Mouse (Mus musculus) liver, embryonic 12.5 days (tissue): ENCODE results near the gene Gm7030. TPM values are rescaled to one million over a fixed set of nuclear protein-coding genes. Genes with fewer than 3 reads are reported as not detected.
"Not testable (repeated sequence)": the region's sequence is repeated elsewhere in the genome, so short reads cannot be mapped to it uniquely, and the experiment has no call there.

Experiments used
- ATAC-seq: fragments of 200-750 bp; cut with Nextera tagmentation; 2 replicates; pipeline ENCODE4 v1.8.0; 2017; ENCODE audit warnings: moderate number of reproducible peaks, mild to moderate bottlenecking, moderate library complexity
- H3K27ac ChIP-seq: fragments of 300-500 bp; sonication (generic); 2 replicates; pipeline ENCODE4 v1.5.1; 2016; ENCODE audit warnings: mild to moderate bottlenecking
- H3K27me3 ChIP-seq: fragments of 300-500 bp; sonication (generic); replicated peaks from 2 replicates; pipeline ENCODE4 v1.6.1; 2016; ENCODE audit warnings: mild to moderate bottlenecking, moderate library complexity
- H3K36me3 ChIP-seq: fragments of 300-500 bp; sonication (generic); 2 replicates; pipeline ENCODE4 v1.6.1; 2016; ENCODE audit warnings: mild to moderate bottlenecking, moderate library complexity
- H3K4me1 ChIP-seq: fragments of 300-500 bp; sonication (generic); 2 replicates; pipeline ENCODE4 v1.6.1; 2016
- H3K4me2 ChIP-seq: fragments of 300-500 bp; sonication (generic); 2 replicates; pipeline ENCODE4 v1.6.1; 2016; ENCODE audit warnings: mild to moderate bottlenecking, moderate library complexity
- H3K4me3 ChIP-seq: fragments of 300-500 bp; sonication (generic); 2 replicates; pipeline ENCODE4 v1.5.1; 2016; ENCODE audit warnings: mild to moderate bottlenecking, moderate library complexity
- H3K9ac ChIP-seq: fragments of 300-500 bp; sonication (generic); 2 replicates; pipeline ENCODE4 v1.6.1; 2016; ENCODE audit warnings: mild to moderate bottlenecking, moderate library complexity
- H3K9me3 ChIP-seq: fragments of 300-500 bp; sonication (generic); replicated peaks from 2 replicates; pipeline ENCODE4 v1.6.1; 2016; ENCODE audit warnings: mild to moderate bottlenecking, moderate library complexity
- WGBS: fragments of 180-500 bp; shearing (Covaris S2); methylation state at CpG from one replicate; pipeline ENCODE4 v1.1.7; 2016; ENCODE audit not compliant: insufficient replicate concordance; 5-methylcytosine and 5-hydroxymethylcytosine counted together
- polyA plus RNA-seq: library from polyadenylated mRNA; unstranded; fragments of >200 nt; fragmentation: Nextera tagmentation; extraction: Ambion mirVana; gene quantifications from 2 replicates; pipeline ENCODE4 v1.2.1, GENCODE M21; 2016

Gene Gm7030
- not detected in 2 replicates for polyA plus RNA-seq

DNA sequence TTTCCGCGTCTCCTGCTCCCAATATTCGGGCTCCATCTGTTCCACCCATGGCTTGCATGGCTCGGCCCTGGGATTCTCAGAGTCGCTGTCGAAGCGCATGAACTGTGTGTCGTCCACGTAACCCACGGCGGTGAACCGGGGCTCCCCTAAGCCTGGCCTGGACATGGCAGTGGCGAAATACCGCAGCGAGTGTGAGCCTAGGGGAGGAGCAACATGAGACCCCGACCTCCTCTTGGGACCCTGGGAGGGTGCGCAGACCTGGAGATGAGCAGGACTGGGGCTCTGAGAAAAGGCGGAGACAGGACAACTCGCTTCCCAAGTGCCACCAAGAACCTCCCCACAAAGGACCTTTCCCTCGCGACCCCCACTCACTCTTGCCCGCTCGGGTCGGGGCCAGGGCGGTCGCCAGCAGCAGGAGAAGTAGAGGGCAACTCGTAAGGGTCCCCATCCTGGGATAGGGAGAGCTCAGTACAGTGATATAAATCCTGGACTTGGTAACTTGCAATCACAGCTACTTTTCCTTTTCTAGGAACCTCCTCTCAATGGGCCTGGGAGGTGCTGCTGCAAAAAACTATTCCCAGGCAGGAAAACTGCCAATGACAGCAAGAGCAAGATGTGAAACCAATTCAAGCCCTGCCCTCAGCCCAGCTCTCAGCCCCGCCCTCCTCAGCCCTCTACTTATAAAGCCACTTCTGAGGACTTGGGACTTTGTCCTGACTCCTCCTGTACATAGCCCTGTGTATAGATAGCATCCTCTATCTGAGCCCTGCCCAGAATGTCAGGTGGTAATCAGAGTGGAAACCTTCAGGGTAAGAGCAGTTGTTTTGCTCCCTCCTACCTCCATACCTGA lies at the start of gene Gm7030:
Gene Gm7030 (minus strand): TSS at position 458 of the 850 bp plus-strand sequence.
- not testable (repeated sequence) for H3K9ac ChIP-seq, H3K4me1 ChIP-seq, H3K4me2 ChIP-seq, H3K36me3 ChIP-seq, H3K27ac ChIP-seq, ATAC-seq, H3K9me3 ChIP-seq, H3K4me3 ChIP-seq
- 21% methylated on average over 27 of the region's 28 CpGs for WGBS
- H3K27me3 ChIP-seq: peaks cover 42% of the 10 kb centered on the region

GRCm38 (mm10) chr17:36178938-36179337 lies 49.7 kb upstream of the Gm7030 start:
- not testable (repeated sequence) for H3K4me1 ChIP-seq, H3K27ac ChIP-seq, ATAC-seq, H3K9ac ChIP-seq, H3K36me3 ChIP-seq, H3K9me3 ChIP-seq
- peak overlapping the region; percentile 25 for H3K4me3 ChIP-seq
- H3K4me2 ChIP-seq: peak overlapping the region; percentile 57
- peaks cover 42% of the 10 kb centered on the region for H3K27me3 ChIP-seq
- WGBS: 1% methylated on average over 40 of the region's 40 CpGs

- not testable (repeated sequence) for H3K27ac ChIP-seq, H3K9me3 ChIP-seq, H3K9ac ChIP-seq, H3K4me1 ChIP-seq, H3K36me3 ChIP-seq, H3K4me3 ChIP-seq, ATAC-seq, H3K4me2 ChIP-seq
- H3K27me3 ChIP-seq: peaks cover 30% of the 10 kb centered on the region
- no CpG with 5 or more reads among the region's 2 CpGs for WGBS
These were observed 46.9 kb upstream of the Gm7030 start for GRCm38 (mm10) chr17:36176132-36176531.

GRCm38 (mm10) chr17:36170287-36170814 lies 41.1 kb upstream of the Gm7030 start:
- H3K27me3 ChIP-seq: peaks cover 57% of the 10 kb centered on the region
- H3K27ac ChIP-seq: no peak overlapping the region
- H3K4me1 ChIP-seq: peaks cover 8% of the 10 kb centered on the region
- H3K4me2 ChIP-seq: no peak overlapping the region
- no peak for ATAC-seq
- WGBS: 22% methylated on average over 1 of the region's 1 CpGs
- no peaks in the 10 kb centered on the region for H3K9me3 ChIP-seq
- H3K9ac ChIP-seq: no peak overlapping the region
- H3K36me3 ChIP-seq: no peaks in the 10 kb centered on the region
- no peak overlapping the region for H3K4me3 ChIP-seq

DNA sequence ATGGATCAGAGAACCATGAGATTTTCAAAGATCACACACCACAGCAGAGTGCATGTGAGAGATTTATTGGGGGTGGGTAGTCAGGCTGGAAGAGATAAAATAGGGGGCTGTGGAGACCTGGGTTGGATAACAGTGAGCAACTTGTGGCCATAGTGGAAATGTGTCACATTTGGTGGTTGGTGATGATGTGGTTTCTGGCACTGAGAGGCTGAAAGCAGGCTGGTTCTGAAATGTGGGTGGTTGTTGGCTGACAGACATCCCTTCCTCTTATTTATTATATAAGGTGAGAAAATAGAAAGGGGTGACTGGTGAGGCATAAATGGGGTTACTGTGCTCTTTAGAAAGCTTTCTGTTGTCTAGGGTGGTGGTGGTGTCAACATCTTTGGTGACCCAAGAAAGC lies 40.5 kb upstream of the Gm7030 start:
- H3K9ac ChIP-seq: no peak overlapping the region
- H3K4me2 ChIP-seq: no peak overlapping the region
- no peak for ATAC-seq
- H3K4me1 ChIP-seq: peaks cover 8% of the 10 kb centered on the region
- H3K27ac ChIP-seq: no peak overlapping the region
- no peaks in the 10 kb centered on the region for H3K36me3 ChIP-seq
- no peaks in the 10 kb centered on the region for H3K9me3 ChIP-seq
- peaks cover 63% of the 10 kb centered on the region for H3K27me3 ChIP-seq
- no peak overlapping the region for H3K4me3 ChIP-seq

GRCm38 (mm10) chr17:36169094-36169493 lies 39.9 kb upstream of the Gm7030 start:
- H3K9ac ChIP-seq, H3K4me3 ChIP-seq, H3K27ac ChIP-seq, ATAC-seq, H3K36me3 ChIP-seq, H3K4me1 ChIP-seq, H3K9me3 ChIP-seq, H3K4me2 ChIP-seq: not testable (repeated sequence)
- H3K27me3 ChIP-seq: peaks cover 68% of the 10 kb centered on the region
- 0% methylated on average over 1 of the region's 1 CpGs for WGBS

GRCm38 (mm10) chr17:36168039-36168652 lies 38.9 kb upstream of the Gm7030 start, which contains the start of gene Gm8909:
Gm8909 (minus strand) TSS chr17:36168537.
- ATAC-seq: no peak
- H3K36me3 ChIP-seq: no peaks in the 10 kb centered on the region
- WGBS: 4% methylated on average over 63 of the region's 63 CpGs
- H3K9me3 ChIP-seq: no peaks in the 10 kb centered on the region
- peaks cover 77% of the 10 kb centered on the region for H3K27me3 ChIP-seq
- H3K4me2 ChIP-seq: peak within 1 kb of the TSS; percentile 68
- no peak within 1 kb of the TSS for H3K9ac ChIP-seq
- no peak within 1 kb of the TSS for H3K27ac ChIP-seq
- H3K4me1 ChIP-seq: peaks cover 8% of the 10 kb centered on the region
- peak within 1 kb of the TSS; percentile 52 for H3K4me3 ChIP-seq

- Histone ChIP-seq H3K4me2 (peak overlapping the region; percentile 68), H3K4me1 (peaks cover 8% of the 10 kb centered on the region), H3K27ac (no peak overlapping the region), H3K27me3 (peaks cover 82% of the 10 kb centered on the region), H3K9ac (no peak overlapping the region), H3K36me3 (no peaks in the 10 kb centered on the region), H3K4me3 (peak overlapping the region; percentile 52), H3K9me3 (no peaks in the 10 kb centered on the region)
- ATAC-seq: no peak
- WGBS: 4% methylated on average over 51 of the region's 51 CpGs
These were observed 38.2 kb upstream of the Gm7030 start for GRCm38 (mm10) chr17:36167306-36168038.

DNA sequence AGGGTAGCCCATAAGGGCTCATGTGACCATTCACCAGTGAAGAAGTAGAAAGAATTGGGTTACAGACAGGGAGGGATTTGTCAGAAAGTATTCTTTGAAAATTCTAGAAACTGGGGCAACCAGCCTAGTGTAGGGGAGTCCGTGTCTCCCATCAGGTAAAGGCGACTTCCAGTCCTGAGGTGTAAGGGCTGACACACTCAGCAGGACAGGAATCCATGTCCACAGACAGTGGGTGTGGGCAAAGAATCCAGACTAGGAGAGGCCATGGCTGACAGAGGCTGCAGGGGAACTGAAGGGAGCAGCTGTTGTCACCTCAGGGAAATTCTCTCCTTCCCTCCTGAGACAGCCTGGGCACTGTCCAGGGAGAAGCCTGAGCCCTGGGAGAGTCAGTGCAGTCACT lies 37.7 kb upstream of the Gm7030 start:
- ATAC-seq, H3K4me3 ChIP-seq, H3K9ac ChIP-seq, H3K27ac ChIP-seq, H3K36me3 ChIP-seq, H3K4me1 ChIP-seq, H3K9me3 ChIP-seq, H3K4me2 ChIP-seq: not testable (repeated sequence)
- 32% methylated on average over 2 of the region's 2 CpGs for WGBS
- peaks cover 88% of the 10 kb centered on the region for H3K27me3 ChIP-seq

DNA sequence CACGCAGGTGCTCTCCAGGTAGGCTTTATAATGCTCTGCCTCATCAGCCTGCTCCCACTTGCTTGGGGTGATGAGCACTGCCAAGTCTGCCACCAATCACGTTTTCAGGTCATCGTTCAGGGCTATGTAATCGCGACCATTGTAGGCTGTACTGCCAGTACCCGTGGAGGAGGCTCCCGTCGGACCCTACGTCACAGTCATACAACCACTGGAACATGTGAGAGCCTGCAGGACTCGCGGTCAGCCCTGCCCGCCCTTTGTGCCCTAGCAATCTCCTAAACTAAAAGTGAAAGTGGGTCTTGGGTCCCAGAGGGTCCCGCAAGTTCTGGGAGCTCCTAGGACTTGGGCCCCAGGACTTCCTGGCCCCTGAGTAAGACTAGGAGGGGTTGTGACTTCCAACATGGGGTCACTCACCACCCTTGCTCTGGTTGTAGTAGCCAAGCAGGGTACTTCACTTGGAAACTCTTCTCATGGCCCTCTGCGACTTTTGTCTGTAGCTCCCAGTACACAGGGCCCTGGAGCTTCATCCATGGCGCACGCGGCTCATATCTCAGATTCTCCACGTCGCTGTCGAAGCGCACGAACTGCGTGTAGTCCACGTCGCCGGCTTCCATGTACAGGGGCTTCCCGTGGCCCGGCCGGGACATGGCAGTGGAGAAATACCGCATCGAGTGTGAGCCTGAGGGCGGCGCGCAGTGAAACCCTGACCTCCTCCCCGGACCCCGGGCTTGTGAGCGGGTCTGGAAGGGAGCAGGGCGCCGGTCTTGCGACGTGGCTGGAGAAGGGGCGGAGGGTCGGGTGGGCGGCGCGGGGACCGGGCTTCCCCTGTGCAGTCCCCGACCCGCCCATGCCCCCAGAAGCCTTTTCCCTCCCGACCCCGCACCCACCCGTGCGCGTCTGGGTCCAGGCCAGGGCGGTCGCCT lies 32.2 kb upstream of the Gm7030 start:
- H3K36me3 ChIP-seq: no peaks in the 10 kb centered on the region
- H3K27me3 ChIP-seq: peaks cover 93% of the 10 kb centered on the region
- H3K4me2 ChIP-seq: peak overlapping the region; percentile 44
- no peak overlapping the region for H3K27ac ChIP-seq
- peak overlapping the region; percentile 12 for H3K4me3 ChIP-seq
- no peaks in the 10 kb centered on the region for H3K4me1 ChIP-seq
- H3K9ac ChIP-seq: no peak overlapping the region
- no peak for ATAC-seq
- H3K9me3 ChIP-seq: no peaks in the 10 kb centered on the region
- 4% methylated on average over 56 of the region's 56 CpGs for WGBS

DNA sequence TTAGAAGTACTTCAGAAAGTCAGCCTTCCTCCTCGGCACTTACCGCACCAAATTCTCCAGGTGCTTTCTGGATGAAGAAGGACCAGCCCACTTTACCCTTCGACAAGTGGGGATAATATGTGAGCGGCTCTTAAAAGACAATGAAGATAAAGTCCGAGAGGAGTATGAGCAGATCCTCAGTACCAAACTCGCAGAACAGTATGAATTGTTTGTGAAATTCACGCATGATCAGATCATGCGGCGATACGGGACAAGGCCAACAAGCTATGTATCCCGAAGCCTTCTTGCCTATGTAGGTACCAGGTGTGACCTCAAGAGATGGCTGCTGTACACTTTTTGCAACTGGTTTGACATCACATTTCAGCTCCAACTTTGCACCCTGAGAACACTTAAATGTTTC lies 29.0 kb upstream of the Gm7030 start:
- ATAC-seq, H3K36me3 ChIP-seq, H3K4me1 ChIP-seq, H3K27ac ChIP-seq, H3K9ac ChIP-seq, H3K4me3 ChIP-seq, H3K9me3 ChIP-seq: not testable (repeated sequence)
- Histone ChIP-seq H3K27me3 (peaks cover 93% of the 10 kb centered on the region), H3K4me2 (peak overlapping the region; percentile 50)
- 19% methylated on average over 11 of the region's 11 CpGs for WGBS
